ENCODE assay signal across 9 mouse cellular contexts in genomic region chr5:73167976-73168768, GRCm38 (mm10).
DNase-seq lines count a peak whose midpoint lies in the region; ATAC-seq lines count a peak whose summit lies in the region.
"Had no signal": no experiment of that assay in that cellular context is flagged by ENCODE, and none has a peak within 500 bp of the region (broad histone marks: within the 10 kb centered on the region; RNA-seq: fewer than 3 reads in every experiment).

No protein-coding gene starts in this region.

- no peak for ATAC-seq in embryonic facial prominence, embryonic 12.5 days (ENCODE audit: insufficient number of reproducible peaks, insufficient read depth, low FRiP score, low TSS enrichment)
- peak; percentile 72; the same call in 1 of the 2 replicates for ATAC-seq in heart, embryonic 15.5 days (replicated peaks; ENCODE audit: insufficient number of reproducible peaks, insufficient read depth, low FRiP score, low read depth)
- ATAC-seq in liver, embryonic 11.5 days (replicated peaks; ENCODE audit: low FRiP score): no peak

- no peak overlapping the region for H3K9ac ChIP-seq in embryonic facial prominence, embryonic 12.5 days
- H3K9ac ChIP-seq in heart, embryonic 15.5 days: 0 out of 2 replicates have a peak overlapping the region, but pooled peaks have one; percentile 12
- H3K9ac ChIP-seq in liver, embryonic 11.5 days (ENCODE audit: low read depth, low read length): no peak overlapping the region
- H3K9ac ChIP-seq: limb, embryonic 13.5 days had no signal

- no peaks in the 10 kb centered on the region for H3K9me3 ChIP-seq in embryonic facial prominence, embryonic 12.5 days
- no peaks in the 10 kb centered on the region for H3K9me3 ChIP-seq in embryonic facial prominence, embryonic 10.5 days
- no peaks in the 10 kb centered on the region for H3K9me3 ChIP-seq in heart, embryonic 15.5 days (replicated peaks)
- no peaks in the 10 kb centered on the region for H3K9me3 ChIP-seq in liver, embryonic 11.5 days (ENCODE audit: control insufficient read depth, low read length)
- H3K9me3 ChIP-seq: limb, embryonic 13.5 days had no signal

- H3K36me3 ChIP-seq in embryonic facial prominence, embryonic 12.5 days: no peaks in the 10 kb centered on the region
- H3K36me3 ChIP-seq in embryonic facial prominence, embryonic 10.5 days (replicated peaks): no peaks in the 10 kb centered on the region
- H3K36me3 ChIP-seq in heart, embryonic 15.5 days: no peaks in the 10 kb centered on the region
- no peaks in the 10 kb centered on the region for H3K36me3 ChIP-seq in liver, embryonic 11.5 days (ENCODE audit: control insufficient read depth, insufficient read depth, low read length)
- H3K36me3 ChIP-seq: limb, embryonic 13.5 days had no signal

- 76% methylated on average over 18 of the region's 18 CpGs for WGBS in embryonic facial prominence, embryonic 12.5 days
- WGBS in embryonic facial prominence, embryonic 10.5 days: 85% methylated on average over 18 of the region's 18 CpGs
- WGBS in heart, embryonic 15.5 days: 44% methylated on average over 18 of the region's 18 CpGs
- 84% methylated on average over 18 of the region's 18 CpGs for WGBS in liver, embryonic 11.5 days

- 0 out of 2 replicates have a peak overlapping the region, but pooled peaks have one; percentile 37 for H3K27ac ChIP-seq in embryonic facial prominence, embryonic 12.5 days
- H3K27ac ChIP-seq in embryonic facial prominence, embryonic 10.5 days (replicated peaks): no peak overlapping the region
- H3K27ac ChIP-seq in heart, embryonic 15.5 days: peak overlapping the region; percentile 72
- H3K27ac ChIP-seq in liver, embryonic 11.5 days (ENCODE audit: low read depth, low read length): no peak overlapping the region
- H3K27ac ChIP-seq: limb, embryonic 13.5 days had no signal

- H3K4me3 ChIP-seq in embryonic facial prominence, embryonic 12.5 days: no peak overlapping the region
- no peak overlapping the region for H3K4me3 ChIP-seq in embryonic facial prominence, embryonic 10.5 days
- peak overlapping the region; percentile 26 for H3K4me3 ChIP-seq in heart, embryonic 15.5 days
- no peak overlapping the region for H3K4me3 ChIP-seq in liver, embryonic 11.5 days (ENCODE audit: low read depth, low read length)
- H3K4me3 ChIP-seq: limb, embryonic 13.5 days had no signal

- no peak overlapping the region for H3K4me2 ChIP-seq in embryonic facial prominence, embryonic 12.5 days (replicated peaks)
- peak overlapping the region; percentile 54 for H3K4me2 ChIP-seq in heart, embryonic 15.5 days
- no peak overlapping the region for H3K4me2 ChIP-seq in liver, embryonic 11.5 days
- H3K4me2 ChIP-seq: limb, embryonic 13.5 days had no signal

- peaks cover 21% of the 10 kb centered on the region for H3K4me1 ChIP-seq in embryonic facial prominence, embryonic 12.5 days
- peaks cover 22% of the 10 kb centered on the region for H3K4me1 ChIP-seq in embryonic facial prominence, embryonic 10.5 days
- H3K4me1 ChIP-seq in heart, embryonic 15.5 days (replicated peaks): peaks cover 43% of the 10 kb centered on the region
- H3K4me1 ChIP-seq in liver, embryonic 11.5 days (replicated peaks; ENCODE audit: control insufficient read depth, insufficient read depth, low read length): peaks cover 3% of the 10 kb centered on the region; the same call in 1 of the 2 replicates

- no peak for DNase-seq in embryonic facial prominence, embryonic 10.5 days (ENCODE audit: low spot score)
- DNase-seq in R1 (ENCODE audit: low read depth, low spot score): peak; percentile 75
- peak; percentile 37 to 64 for DNase-seq in layer of hippocampus, postnatal 10 days (ENCODE audit: low spot score in 2 of 2)
- peak; percentile 36 for DNase-seq in yolk sac, embryonic 10.5 days (ENCODE audit: low spot score)
- no peak for DNase-seq in liver, embryonic 11.5 days (ENCODE audit: low spot score)
- no peak for DNase-seq in embryo, embryonic 9.5 days (ENCODE audit: extremely low spot score)

- no peaks in the 10 kb centered on the region for H3K27me3 ChIP-seq in embryonic facial prominence, embryonic 12.5 days
- H3K27me3 ChIP-seq in embryonic facial prominence, embryonic 10.5 days (replicated peaks; ENCODE audit: low read depth, poor library complexity, severe bottlenecking): no peaks in the 10 kb centered on the region
- H3K27me3 ChIP-seq in heart, embryonic 15.5 days: no peaks in the 10 kb centered on the region
- H3K27me3 ChIP-seq in liver, embryonic 11.5 days (replicated peaks; ENCODE audit: control insufficient read depth, insufficient read depth, low read length): no peaks in the 10 kb centered on the region
- H3K27me3 ChIP-seq: limb, embryonic 13.5 days had no signal

Comparison
In these comparisons a context has a peak if more than half of its experiments do, and no peak if none do; other contexts are left out.
1. H3K27ac ChIP-seq: peak in embryonic facial prominence, embryonic 12.5 days (single experiment) and heart, embryonic 15.5 days (single experiment); none in embryonic facial prominence, embryonic 10.5 days (single experiment) and liver, embryonic 11.5 days (single experiment).
2. DNase-seq: peak in R1 (single experiment), layer of hippocampus, postnatal 10 days (2 of 2) and yolk sac, embryonic 10.5 days (single experiment); none in embryonic facial prominence, embryonic 10.5 days (single experiment), liver, embryonic 11.5 days (single experiment) and embryo, embryonic 9.5 days (single experiment).